ENCODE assay signal across 9 mouse cellular contexts in the genomic region with DNA sequence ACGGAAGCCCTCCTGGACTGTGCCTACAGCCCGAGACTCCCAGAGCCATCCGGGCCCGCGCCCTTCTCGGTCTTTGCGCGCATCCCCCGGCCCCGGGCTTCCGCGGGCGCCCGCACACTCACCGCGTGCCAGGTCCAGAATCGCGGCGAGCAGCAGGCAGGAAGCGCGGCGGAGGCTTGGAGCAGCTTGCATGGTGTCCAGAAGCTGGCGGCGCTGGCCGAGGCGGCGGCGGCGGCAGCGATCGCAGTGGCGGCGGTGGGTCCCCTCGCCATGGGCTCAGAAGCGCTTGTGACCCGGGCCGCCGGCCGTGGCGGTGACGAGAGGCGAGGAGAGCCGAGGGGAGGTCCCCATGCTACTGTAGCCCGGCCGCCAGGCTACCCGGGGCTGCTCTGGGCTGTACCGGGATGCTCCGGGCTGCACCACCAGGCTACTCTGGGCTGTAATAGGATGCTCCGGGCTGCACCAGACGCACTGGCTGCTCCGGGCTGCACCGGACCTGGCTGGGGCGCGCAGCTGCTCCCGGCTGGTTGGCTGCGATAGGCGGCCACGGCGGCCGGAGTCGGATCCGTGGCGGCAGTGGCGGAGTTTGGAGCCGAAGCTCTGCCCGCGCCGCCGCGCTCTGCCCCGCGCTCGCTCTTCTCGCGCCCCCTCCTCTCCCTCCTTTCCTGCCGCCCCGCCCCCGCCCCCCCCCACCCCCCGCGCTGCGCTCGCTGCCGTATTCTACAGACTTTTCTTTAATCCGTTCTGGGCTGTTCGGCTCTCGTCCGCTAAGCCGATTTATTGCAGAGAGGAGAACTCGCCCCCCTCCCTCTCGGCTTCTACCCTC. TPM values are rescaled to one million over a fixed set of nuclear protein-coding genes. Genes with fewer than 3 reads are reported as not detected.
DNase-seq lines count a peak whose midpoint lies in the region; ATAC-seq and TF ChIP-seq lines count a peak whose summit lies in the region.
"Had no signal": no experiment of that assay in that cellular context is flagged by ENCODE, and none has a peak within 500 bp of the region (broad histone marks: within the 10 kb centered on the region; RNA-seq: fewer than 3 reads in every experiment).

A gene (minus strand): TSS at position 605 of the 826 bp plus-strand sequence.

- no peak for TF ChIP-seq POLR2A in ES-Bruce4 (IDR thresholded peaks at IDR 0.05; ENCODE audit: insufficient read depth, low read length)

- TF ChIP-seq CTCF in ES-Bruce4 (IDR thresholded peaks at IDR 0.05; ENCODE audit: low read depth, low read length), result no peak

- no peak for DNase-seq in frontal cortex, adult 2 months (ENCODE audit: extremely low spot score in 1 of 2, low spot score in 1 of 2)
- no peak for DNase-seq in frontal cortex, postnatal 14 days (ENCODE audit: low spot score in 2 of 2)
- DNase-seq in embryo, embryonic 11 days, result peak; percentile 78
- DNase-seq in adipocyte (ENCODE audit: low spot score), result no peak
- no peak for DNase-seq in thymus, postnatal 25 days

- WGBS in intestine, embryonic 15.5 days, result under 1% methylated on average over 73 of the region's 90 CpGs
- WGBS in midbrain, embryonic 12.5 days, result under 1% methylated on average over 74 of the region's 90 CpGs

- peak within 1 kb of the TSS; percentile 49 for H3K4me2 ChIP-seq in intestine, embryonic 15.5 days (replicated peaks)
- H3K4me2 ChIP-seq in midbrain, embryonic 12.5 days (replicated peaks), result peak within 1 kb of the TSS; percentile 65

- peak; percentile 55 for ATAC-seq in intestine, embryonic 15.5 days
- peak; percentile 87 for ATAC-seq in midbrain, embryonic 12.5 days (ENCODE audit: low FRiP score, low read depth)

- peak within 1 kb of the TSS; percentile 57 for H3K9ac ChIP-seq in ES-Bruce4 (ENCODE audit: low read depth, poor library complexity, severe bottlenecking)
- no peak within 1 kb of the TSS for H3K9ac ChIP-seq in intestine, embryonic 15.5 days
- H3K9ac ChIP-seq in midbrain, embryonic 12.5 days (replicated peaks), result peak within 1 kb of the TSS; percentile 59

- no peak within 1 kb of the TSS for H3K27ac ChIP-seq in ES-Bruce4 (ENCODE audit: insufficient read depth, low read length)
- H3K27ac ChIP-seq in intestine, embryonic 15.5 days, result no peak within 1 kb of the TSS
- H3K27ac ChIP-seq in midbrain, embryonic 12.5 days (replicated peaks), result peak within 1 kb of the TSS; percentile 78

- peak within 1 kb of the TSS; percentile 57 for H3K4me3 ChIP-seq in ES-Bruce4 (ENCODE audit: low read depth, low read length)
- H3K4me3 ChIP-seq in intestine, embryonic 15.5 days (replicated peaks), result peak within 1 kb of the TSS; percentile 20
- peak within 1 kb of the TSS; percentile 54 for H3K4me3 ChIP-seq in midbrain, embryonic 12.5 days
- H3K4me3 ChIP-seq: erythroblast, embryonic 14.5 days had no signal

- no peak for TF ChIP-seq EP300 in ES-Bruce4 (IDR thresholded peaks at IDR 0.05; ENCODE audit: insufficient read depth, low read depth, low read length)

- peaks cover 3% of the 10 kb centered on the region; the same call in 1 of the 2 replicates for H3K27me3 ChIP-seq in ES-Bruce4 (ENCODE audit: control insufficient read depth, insufficient read depth, low read length, poor library complexity, severe bottlenecking)
- H3K27me3 ChIP-seq in intestine, embryonic 15.5 days (replicated peaks), result peaks cover 76% of the 10 kb centered on the region
- peaks cover 94% of the 10 kb centered on the region for H3K27me3 ChIP-seq in midbrain, embryonic 12.5 days

- no peaks in the 10 kb centered on the region for H3K9me3 ChIP-seq in ES-Bruce4 (replicated peaks; ENCODE audit: control insufficient read depth, insufficient read depth, low read length, poor library complexity, severe bottlenecking)
- H3K9me3 ChIP-seq in intestine, embryonic 15.5 days, result no peaks in the 10 kb centered on the region
- no peaks in the 10 kb centered on the region for H3K9me3 ChIP-seq in midbrain, embryonic 12.5 days

- H3K4me1 ChIP-seq in ES-Bruce4 (ENCODE audit: control insufficient read depth, insufficient read depth, low read length), result peaks cover 6% of the 10 kb centered on the region
- 0 out of 2 replicates have a peak, but pooled peaks cover 4% of the 10 kb centered on the region for H3K4me1 ChIP-seq in intestine, embryonic 15.5 days (replicated peaks)
- peaks cover 71% of the 10 kb centered on the region for H3K4me1 ChIP-seq in midbrain, embryonic 12.5 days

- H3K36me3 ChIP-seq in ES-Bruce4 (ENCODE audit: control insufficient read depth, insufficient read depth, low read length, poor library complexity, severe bottlenecking), result no peaks in the 10 kb centered on the region
- H3K36me3 ChIP-seq in intestine, embryonic 15.5 days, result no peaks in the 10 kb centered on the region
- H3K36me3 ChIP-seq in midbrain, embryonic 12.5 days, result no peaks in the 10 kb centered on the region

RNA-seq across cellular contexts. Expression of the gene that starts here (rescaled TPM):
- 54.8 and 58.2 TPM in 2 replicates for polyA plus RNA-seq in frontal cortex, adult 2 months (2012; rRNA removed)
- polyA plus RNA-seq in ES-Bruce4 (2011; ENCODE audit: insufficient read depth, insufficient read length, low read depth, missing spikeins), result 0.40 and 0.79 TPM in 2 replicates
- 1.3 and 1.5 TPM in 2 replicates for polyA plus RNA-seq in intestine, embryonic 15.5 days (2015; fragmentation: Nextera tagmentation; extraction: Ambion mirVana)
- polyA plus RNA-seq in midbrain, embryonic 12.5 days (2016; fragmentation: Nextera tagmentation; extraction: Ambion mirVana), result 38.9 and 41.1 TPM in 2 replicates

Comparison
In these comparisons a context has a peak if more than half of its experiments do, and no peak if none do; other contexts are left out.
1. RNA of the gene that starts here (polyA plus RNA-seq): 54.8 to 58.2 TPM in frontal cortex, adult 2 months and 38.9 to 41.1 TPM in midbrain, embryonic 12.5 days; 1.3 to 1.5 TPM in intestine, embryonic 15.5 days and 0.40 to 0.79 TPM in ES-Bruce4; every median in the first group is over 10 times any median in the second.
2. Peak in every context shown above with its lines, with median percentiles within 50 percentile points of each other: H3K4me3 ChIP-seq.